Mouse (Mus musculus): ENCODE results near the gene Cfap65.

DNA sequence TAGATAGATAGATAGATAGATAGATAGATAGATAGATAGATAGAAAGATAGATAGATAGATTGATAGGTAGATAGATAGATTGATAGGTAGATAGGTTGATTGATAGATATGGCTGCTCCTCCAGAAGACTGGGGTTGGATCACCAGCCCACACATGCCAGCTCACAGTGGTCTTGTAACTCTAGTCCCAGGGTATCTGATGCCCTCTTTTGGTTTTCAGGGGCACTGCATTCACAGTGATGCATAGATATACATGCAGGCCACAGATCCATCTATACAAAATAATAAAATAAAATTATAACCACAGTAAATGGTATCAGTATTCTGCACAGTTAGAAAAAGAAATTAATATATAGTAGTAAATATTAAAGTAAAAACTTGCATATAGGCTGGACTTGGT, 73.6 kb downstream of the Cfap65 start:
- TF ChIP-seq POLR2A (IDR thresholded peaks at IDR 0.05; ENCODE audit: low read depth, low read length), result no peak
- no peak for TF ChIP-seq CTCF (IDR thresholded peaks at IDR 0.05; ENCODE audit: extremely low read depth, insufficient read length, insufficient replicate concordance, low read depth, low read length)
